Mouse (Mus musculus) G1E-ER4 (cell line): ENCODE data around the gene Usp36. TPM values are rescaled to one million over a fixed set of nuclear protein-coding genes. Genes with fewer than 3 reads are reported as not detected.

Experiments used
- GATA1 ChIP-seq: IDR thresholded peaks from one replicate; pipeline ENCODE4 v1.8.0; 2012; ENCODE audit warnings: low read length, inconsistent platforms
- polyA plus RNA-seq: library from polyadenylated mRNA; stranded (reverse); fragments of >175 nt; gene quantifications from 2 replicates; pipeline ENCODE4 v1.2.3, GENCODE M21; 2012

Usp36 gene
- 56.9 and 68.7 TPM in 2 replicates for polyA plus RNA-seq

DNA sequence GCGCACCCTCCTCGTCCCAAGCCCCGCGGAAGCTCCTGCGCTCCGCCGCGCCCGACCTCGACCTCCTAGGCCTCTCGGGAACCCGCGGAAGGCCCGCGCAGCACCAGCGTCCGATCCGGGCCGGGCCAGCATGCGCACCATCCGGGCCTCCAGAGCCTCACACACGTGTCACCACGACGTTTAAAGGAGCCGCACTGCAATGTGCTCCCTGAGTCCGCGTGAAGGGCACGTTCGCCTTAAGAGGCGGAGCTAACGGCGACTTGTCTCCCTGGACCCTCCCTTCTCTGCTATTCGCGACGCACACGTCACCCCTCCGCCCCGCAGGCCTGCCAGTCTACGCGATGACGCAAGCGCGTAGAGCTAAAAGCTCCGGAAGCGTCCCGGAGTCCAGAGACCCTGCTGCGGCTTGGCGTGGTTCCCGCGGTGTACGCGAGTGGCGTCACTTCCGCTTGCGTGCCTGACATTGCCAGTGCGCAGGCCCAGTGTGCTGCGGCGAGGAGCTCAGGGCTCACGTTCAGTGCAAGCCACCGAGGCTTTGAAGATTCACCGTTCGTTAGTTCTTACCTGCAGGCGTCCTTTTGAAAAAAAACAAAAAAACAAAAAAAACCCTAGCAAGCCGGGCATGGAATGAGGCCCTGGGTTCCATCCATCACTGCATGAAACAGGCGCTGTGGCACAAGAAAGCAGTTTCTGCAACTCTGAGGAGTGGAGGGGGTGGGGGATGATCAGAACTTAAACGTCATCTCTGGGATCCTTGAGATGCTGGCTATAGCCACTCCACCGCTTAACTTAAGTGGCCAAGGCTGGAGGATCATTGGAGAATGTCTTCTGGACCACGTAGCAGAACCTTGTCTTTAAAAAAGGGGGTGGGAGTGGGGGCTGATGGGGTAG, at the start of gene Usp36:
Gene Usp36, minus strand, starts transcription at position 246 of the 891 bp plus-strand sequence.
- no peak for TF ChIP-seq GATA1

GRCm38 (mm10) chr11:118337491-118338168, 47.6 kb upstream of the Usp36 start:
- no peak for TF ChIP-seq GATA1

GRCm38 (mm10) chr11:118333431-118333830, 43.4 kb upstream of the Usp36 start:
- TF ChIP-seq GATA1, result no peak

- no peak for TF ChIP-seq GATA1
Measured at GRCm38 (mm10) chr11:118332376-118332775, 42.3 kb upstream of the Usp36 start.

DNA sequence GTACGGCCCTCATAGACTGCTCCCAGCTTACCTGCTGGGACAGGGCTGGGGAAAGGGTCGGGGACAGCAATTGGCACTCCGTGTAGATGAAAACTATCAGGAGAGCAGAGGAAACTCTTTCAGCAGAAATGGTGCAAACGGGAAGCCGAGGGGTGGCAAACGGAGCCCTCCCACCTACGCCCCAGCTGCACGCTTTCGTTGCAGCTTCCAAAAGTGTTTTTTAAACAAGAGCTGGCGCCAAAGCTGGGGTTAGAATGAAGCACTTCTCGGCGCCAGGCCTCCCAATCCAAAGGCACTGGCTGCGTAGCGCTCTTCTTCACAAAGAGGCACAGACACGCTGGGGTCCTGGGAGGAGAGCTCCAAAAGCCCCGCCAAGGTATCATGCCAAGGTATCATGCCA, 40.7 kb upstream of the Usp36 start:
- no peak for TF ChIP-seq GATA1

DNA sequence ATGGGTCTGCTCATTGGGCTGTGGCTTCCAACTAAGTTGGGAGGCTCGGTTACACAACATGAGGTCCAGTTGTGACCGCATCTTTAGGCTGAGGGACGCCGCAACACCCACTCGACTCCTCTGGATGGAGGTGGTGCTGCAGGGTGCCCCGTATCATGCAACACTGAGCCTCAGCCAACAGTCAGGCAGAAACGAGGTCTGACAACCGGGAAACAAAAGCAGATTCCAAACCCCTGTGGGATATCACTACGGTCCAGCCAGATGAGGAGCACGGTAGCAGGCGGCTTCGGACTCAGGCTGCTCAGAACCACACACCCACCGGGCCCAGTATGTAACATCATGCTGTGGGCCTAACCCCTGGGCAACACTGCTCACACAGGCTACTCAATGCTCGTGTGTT, 40.3 kb upstream of the Usp36 start:
- TF ChIP-seq GATA1, result no peak

DNA sequence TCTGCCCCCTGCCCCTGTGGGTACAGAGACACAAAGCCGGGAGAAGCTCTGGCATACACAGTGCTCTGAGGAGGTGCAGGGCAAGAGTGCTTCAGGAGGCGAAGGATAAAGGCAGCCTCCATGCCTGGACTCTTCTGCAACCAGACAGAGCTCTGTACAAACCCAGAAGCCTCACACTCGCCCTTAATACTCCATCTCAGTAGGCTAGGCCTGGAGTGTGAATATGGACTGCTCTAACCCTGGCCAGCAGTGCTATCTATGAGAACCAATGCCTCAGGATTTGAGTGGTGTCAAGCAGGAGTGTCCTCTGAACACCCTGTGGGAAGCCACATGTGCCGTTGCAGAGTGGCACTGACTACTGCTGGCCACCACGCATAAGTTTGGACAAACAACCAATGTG, 38.9 kb upstream of the Usp36 start:
- no peak for TF ChIP-seq GATA1

- no peak for TF ChIP-seq GATA1
Measured at GRCm38 (mm10) chr11:118328511-118328910, 38.5 kb upstream of the Usp36 start.

DNA sequence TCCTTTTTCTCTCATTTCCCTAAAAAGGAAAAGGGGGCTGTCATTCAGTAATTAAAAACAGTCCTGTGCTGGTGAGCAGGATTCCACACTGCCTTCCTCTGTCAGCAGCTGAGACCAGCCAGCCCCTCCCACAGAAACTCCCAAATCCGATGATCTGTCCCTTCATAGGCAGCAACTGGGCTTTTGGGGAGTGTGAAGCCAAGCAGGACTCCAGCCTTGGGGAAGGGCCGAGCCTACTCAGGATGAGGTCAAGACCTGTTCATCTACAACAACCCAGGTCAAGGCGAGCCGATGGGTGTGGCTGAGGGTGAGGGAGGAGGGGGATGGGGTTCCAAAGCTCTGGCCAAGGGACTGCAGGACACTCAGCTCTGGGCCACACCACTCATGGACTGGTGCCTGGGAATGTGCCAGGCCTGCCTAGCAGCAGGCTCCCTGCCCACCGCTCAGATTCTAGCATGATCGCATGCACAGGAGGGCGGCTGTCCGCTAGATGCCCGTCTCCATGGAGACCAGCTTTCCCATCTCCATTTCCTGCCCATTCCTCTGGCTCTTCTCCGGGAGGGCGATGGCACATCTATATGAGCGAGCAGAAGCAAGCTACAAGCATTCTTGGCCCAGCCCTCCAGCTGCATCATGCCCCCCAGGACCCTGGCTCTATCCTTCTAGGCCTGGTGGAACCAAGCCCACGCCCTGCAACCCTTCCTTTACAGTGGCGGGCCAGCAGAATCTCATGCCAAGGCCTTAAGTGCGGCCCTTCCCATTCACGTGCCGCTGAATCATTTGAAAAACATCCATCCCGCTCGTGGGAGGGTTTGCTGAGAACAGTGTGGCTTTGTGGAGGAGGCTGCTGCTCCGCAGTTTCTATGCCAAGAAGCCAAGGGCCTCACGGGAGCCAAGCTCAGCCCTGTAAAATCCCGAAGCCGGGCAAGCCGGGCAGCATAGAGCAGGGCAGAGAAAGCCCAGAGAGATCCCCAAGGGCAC, 37.2 kb upstream of the Usp36 start:
- TF ChIP-seq GATA1, result no peak

DNA sequence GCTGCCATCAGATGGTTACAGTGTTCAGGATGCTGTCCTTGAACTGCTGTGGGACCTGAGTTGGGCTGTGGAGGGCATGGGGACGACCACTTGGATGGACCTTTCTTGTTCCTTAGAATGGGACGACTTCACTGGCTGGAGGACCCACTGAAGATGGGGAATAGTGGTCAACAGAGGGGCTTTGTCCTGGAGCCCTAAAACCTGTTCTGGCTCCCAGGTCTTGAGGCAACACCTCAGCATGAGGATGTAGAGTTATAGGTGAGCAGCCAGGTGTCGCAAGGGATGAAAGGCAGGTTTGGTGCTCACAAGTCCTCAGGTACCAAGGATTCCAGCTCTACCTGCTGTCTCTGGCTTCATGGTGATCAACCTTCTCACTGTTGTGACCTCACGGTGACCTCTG, 36.4 kb upstream of the Usp36 start:
- no peak for TF ChIP-seq GATA1

DNA sequence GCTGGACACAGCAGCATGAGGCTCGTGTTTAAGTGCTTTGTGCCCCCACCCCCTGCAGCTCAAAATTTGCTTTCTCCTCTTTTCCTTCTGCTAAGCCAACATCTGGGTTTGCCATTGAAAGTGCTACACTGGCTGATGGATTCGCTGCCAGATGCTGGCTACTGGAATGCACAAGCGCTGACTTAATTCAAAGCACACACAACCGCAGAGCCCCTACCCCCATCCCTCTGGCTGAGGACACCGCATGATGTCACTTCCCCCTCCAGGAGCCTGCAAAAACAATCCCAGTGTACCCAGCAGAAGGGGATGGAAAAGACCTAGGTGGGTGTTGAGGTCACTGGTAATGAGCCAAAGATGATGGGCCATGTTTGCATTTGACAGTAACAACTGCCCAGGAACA, 34.5 kb upstream of the Usp36 start:
- no peak for TF ChIP-seq GATA1

GRCm38 (mm10) chr11:118323974-118324373, 33.9 kb upstream of the Usp36 start:
- no peak for TF ChIP-seq GATA1

- TF ChIP-seq GATA1, result no peak
Measured at GRCm38 (mm10) chr11:118322647-118323046, 32.6 kb upstream of the Usp36 start.

- TF ChIP-seq GATA1, result no peak
Measured at GRCm38 (mm10) chr11:118321971-118322370, 31.9 kb upstream of the Usp36 start.

GRCm38 (mm10) chr11:118321500-118321899, 31.5 kb upstream of the Usp36 start:
- TF ChIP-seq GATA1, result no peak

DNA sequence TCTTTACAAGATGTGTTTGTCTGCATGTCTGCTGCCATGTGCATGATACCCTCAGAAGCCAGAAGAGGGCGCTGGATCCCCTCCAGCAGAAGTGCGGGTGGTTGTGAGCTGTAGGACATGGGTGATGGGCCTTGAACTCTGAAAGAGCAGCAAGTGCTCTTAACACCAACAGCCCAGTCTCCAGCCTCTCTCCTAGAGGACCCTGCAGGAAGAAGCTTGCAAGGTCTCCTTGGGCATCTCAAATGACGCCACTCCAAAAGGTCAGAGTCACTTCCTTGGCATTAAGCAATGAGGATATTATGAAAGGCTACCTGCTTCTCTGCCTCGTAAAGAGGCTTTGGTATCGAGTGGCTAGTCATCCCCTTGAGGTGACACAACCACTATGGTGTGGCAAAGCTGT, 28.6 kb upstream of the Usp36 start:
- no peak for TF ChIP-seq GATA1

DNA sequence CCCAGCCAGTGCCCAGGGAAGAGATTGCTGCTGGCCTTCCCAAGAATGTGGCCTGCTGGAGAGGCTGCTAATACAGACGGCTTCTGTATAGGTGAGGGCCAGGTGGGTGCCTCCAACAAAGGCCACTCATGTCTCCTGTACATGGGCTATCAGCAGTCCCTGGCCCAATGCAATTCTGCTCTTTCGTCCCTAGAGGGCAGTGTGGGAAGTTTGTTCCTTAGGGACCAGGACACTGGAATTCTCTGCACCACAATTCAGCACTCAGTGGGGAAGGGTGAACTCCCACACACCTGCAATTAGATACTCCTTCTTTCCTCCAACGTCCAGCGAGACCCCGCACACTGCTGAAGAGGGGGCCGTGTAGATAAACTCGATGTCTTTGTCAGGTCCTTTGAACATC, 27.1 kb upstream of the Usp36 start:
- TF ChIP-seq GATA1, result no peak
